Mouse (Mus musculus): Measurements from ENCODE around the gene Sh3bp1. TPM values are rescaled to one million over a fixed set of nuclear protein-coding genes. Genes with fewer than 3 reads are reported as not detected.

The Sh3bp1 gene
- 55.2 and 61.1 TPM in 2 replicates for polyA plus RNA-seq (2015; fragmentation: Nextera tagmentation; extraction: Ambion mirVana)

DNA sequence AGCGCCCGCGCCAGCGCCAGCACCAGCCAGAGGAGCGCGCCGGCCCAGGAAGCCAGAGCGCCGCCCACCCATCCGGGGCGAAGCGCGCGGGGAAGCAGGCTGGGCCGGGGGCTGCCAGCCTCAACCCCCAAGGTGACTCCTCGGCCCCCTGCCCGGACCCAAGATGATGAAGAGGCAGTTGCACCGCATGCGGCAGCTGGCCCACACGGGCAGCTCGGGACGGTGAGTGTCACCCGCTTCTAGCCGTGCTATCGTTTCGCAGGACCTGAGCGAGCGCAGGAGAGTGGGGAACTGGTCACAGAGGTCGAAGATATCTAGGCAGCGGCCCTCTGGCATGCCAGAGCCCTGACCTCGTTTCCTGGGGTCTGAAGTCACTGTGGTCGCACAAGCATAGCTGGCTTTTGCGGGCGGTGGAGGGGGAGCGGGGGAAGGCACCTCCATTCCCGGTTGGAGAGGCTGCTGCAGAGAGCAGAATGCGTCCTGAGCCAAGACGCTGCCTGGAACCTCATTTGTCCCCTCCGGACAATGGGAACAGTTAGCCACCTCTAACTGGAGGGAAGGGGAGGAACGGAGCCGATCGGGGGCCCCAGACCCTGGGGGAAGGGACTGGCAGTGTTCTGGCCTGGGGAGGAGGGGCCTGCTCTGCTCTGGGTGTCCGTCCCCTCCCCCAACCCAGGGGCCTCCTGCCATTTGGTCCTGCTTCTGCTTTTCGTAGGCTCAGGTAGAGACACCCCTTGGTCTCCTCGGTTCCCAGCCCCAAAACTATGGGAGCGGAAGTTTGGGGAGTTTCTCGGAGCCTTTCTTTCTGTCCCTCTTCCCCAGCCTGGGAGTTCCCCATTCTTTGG, at the start of gene Sh3bp1:
Gene Sh3bp1, plus strand, starts transcription at position 29 of the 845 bp plus-strand sequence.
- Histone ChIP-seq H3K4me1 (peaks cover 70% of the 10 kb centered on the region), H3K9me3 (no peaks in the 10 kb centered on the region), H3K36me3 (peaks cover 35% of the 10 kb centered on the region), H3K4me2 (peak within 1 kb of the TSS; percentile 76), H3K9ac (peak within 1 kb of the TSS; percentile 81), H3K27me3 (no peaks in the 10 kb centered on the region), H3K4me3 (peak within 1 kb of the TSS; percentile 85), H3K27ac (peak within 1 kb of the TSS; percentile 82)
- ATAC-seq (ENCODE audit: insufficient number of reproducible peaks, low FRiP score, low TSS enrichment, low read depth) = peak; percentile 46; the same call in 1 of the 2 replicates
- WGBS = under 1% methylated on average over 47 of the region's 47 CpGs

DNA sequence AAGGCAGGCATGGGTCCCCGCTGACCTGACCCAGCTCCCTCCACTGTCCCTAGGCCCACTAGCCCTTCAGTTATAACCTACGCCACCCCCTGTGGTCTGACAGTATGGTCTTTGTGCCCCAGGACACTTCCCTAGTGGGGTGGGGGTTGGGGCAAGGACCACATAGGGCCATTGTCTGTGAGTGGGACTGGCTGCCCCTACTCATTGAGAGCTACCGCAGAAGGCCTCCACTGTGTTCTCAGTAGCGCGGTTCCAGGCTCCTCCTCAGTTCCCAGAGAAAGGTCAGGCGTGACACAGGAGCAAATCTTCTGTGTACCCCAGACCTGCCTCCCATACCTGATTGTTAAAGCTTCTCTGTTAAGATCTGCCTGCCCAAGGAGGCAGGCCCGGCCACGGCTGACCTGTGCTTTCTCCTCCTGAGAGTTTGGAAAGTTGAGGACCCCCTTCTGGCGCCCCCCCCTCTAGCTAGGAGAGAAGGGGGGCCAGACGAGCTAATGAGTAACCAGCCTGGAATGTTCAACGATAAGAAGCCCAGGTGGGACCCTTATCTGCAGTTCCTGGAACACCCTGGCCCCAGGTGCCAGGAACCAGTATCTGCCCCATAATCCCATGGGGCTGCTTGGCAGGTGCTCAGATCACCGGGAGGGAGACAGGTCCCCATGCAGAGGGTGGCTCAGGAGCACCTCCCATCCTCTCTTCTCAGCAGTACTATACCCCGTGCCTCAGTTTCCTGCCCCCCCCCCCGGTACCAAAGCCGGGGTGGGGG, 49.3 kb upstream of the Sh3bp1 start:
- no peak overlapping the region for H3K9ac ChIP-seq
- WGBS = 74% methylated on average over 14 of the region's 15 CpGs
- no peak for ATAC-seq (ENCODE audit: insufficient number of reproducible peaks, low FRiP score, low TSS enrichment, low read depth)

GRCm38 (mm10) chr15:78850944-78851343, 48.6 kb upstream of the Sh3bp1 start:
- Histone ChIP-seq H3K27me3 (no peaks in the 10 kb centered on the region), H3K27ac (no peak overlapping the region), H3K4me1 (peaks cover 10% of the 10 kb centered on the region), H3K4me2 (no peak overlapping the region), H3K9ac (no peak overlapping the region), H3K36me3 (peaks cover 7% of the 10 kb centered on the region), H3K9me3 (no peaks in the 10 kb centered on the region), H3K4me3 (no peak overlapping the region)
- WGBS = 72% methylated on average over 6 of the region's 6 CpGs
- no peak for ATAC-seq (ENCODE audit: insufficient number of reproducible peaks, low FRiP score, low TSS enrichment, low read depth)

More for the DNA sequence above, 49.3 kb upstream of the Sh3bp1 start:
- Histone ChIP-seq H3K27me3 (no peaks in the 10 kb centered on the region), H3K4me3 (no peak overlapping the region), H3K4me1 (peaks cover 17% of the 10 kb centered on the region), H3K4me2 (no peak overlapping the region), H3K36me3 (peaks cover 7% of the 10 kb centered on the region), H3K27ac (no peak overlapping the region), H3K9me3 (no peaks in the 10 kb centered on the region)

DNA sequence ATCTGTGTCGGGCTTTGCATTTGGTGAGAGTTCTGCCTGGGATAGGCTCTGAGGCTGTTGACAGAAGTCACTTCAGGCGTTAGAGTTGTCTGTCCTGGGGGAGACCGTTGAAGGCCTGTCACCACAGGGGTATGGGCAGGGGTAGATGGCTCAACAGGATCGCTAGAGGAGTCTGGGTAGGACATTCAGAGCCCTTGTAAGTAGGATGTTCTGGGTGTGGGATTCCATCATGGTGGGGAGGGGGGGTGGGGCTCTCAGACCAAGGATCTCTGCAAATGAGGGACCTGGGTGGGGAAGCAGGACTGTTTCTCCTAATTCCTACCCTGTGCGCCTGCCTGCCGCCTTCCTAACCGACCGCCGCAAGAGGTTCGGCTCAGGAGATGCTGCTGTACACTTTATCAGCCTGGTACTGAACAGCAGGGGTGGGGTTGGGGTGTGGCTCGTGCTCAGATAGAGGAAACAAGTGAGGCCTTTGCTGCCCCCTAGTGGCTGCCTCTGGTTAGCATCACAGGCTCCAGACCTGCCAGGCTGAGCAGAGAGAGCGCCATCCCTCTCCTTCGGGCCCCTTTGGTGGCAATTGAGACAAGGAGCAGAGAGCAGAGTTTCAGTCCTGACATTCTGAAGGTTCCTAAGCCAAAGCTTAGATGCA, 47.9 kb upstream of the Sh3bp1 start:
- H3K4me1 ChIP-seq = peaks cover 7% of the 10 kb centered on the region; the same call in 1 of the 2 replicates
- H3K36me3 ChIP-seq = peaks cover 7% of the 10 kb centered on the region
- 15% methylated on average over 13 of the region's 13 CpGs for WGBS
- H3K27ac ChIP-seq = no peak overlapping the region
- H3K4me3 ChIP-seq = no peak overlapping the region
- no peaks in the 10 kb centered on the region for H3K9me3 ChIP-seq
- peak overlapping the region; percentile 17; the same call in 1 of the 2 replicates for H3K4me2 ChIP-seq
- no peak overlapping the region for H3K9ac ChIP-seq
- H3K27me3 ChIP-seq = no peaks in the 10 kb centered on the region
- peak; percentile 64; the same call in 1 of the 2 replicates for ATAC-seq (ENCODE audit: insufficient number of reproducible peaks, low FRiP score, low TSS enrichment, low read depth)

DNA sequence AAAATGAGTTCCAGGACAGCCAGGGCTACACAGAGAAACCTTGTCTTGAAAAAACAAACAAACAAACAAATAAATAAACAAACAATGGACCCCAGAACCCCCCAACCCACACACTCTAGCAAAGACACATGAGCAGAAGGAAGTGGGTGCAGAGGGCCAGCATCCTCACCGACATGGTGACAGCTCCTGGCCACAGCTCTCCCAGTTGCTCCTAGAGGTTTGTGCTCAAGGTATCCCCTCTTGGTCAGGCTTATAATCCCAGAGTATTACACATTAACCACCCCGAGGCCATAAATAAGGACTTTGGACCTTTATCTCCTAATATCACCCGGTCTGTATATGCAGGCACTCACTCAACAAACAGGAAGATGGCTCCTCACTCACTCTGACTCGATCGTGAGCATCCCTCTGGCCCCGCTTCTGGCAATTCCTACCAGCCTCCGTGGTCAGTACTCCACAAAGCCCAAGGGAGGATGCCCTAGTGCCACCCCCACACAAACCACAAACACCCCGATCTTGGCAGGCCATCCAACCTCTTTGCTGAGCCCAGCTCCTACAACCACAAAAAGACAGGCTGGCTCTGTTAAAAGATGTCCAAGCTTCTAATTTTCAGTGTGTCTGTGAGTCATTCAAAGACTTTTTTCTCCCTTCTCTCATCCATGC, 44.1 kb upstream of the Sh3bp1 start, which contains the start of gene Lgals2:
Gene Lgals2, minus strand, starts transcription at position 227 of the 663 bp plus-strand sequence.
- Histone ChIP-seq H3K27me3 (no peaks in the 10 kb centered on the region), H3K4me3 (no peak within 1 kb of the TSS), H3K4me2 (no peak within 1 kb of the TSS), H3K27ac (no peak within 1 kb of the TSS), H3K9ac (no peak within 1 kb of the TSS), H3K4me1 (peaks cover 7% of the 10 kb centered on the region; the same call in 1 of the 2 replicates), H3K36me3 (no peaks in the 10 kb centered on the region), H3K9me3 (no peaks in the 10 kb centered on the region)
- no peak for ATAC-seq (ENCODE audit: insufficient number of reproducible peaks, low FRiP score, low TSS enrichment, low read depth)
- WGBS = 75% methylated on average over 8 of the region's 8 CpGs

DNA sequence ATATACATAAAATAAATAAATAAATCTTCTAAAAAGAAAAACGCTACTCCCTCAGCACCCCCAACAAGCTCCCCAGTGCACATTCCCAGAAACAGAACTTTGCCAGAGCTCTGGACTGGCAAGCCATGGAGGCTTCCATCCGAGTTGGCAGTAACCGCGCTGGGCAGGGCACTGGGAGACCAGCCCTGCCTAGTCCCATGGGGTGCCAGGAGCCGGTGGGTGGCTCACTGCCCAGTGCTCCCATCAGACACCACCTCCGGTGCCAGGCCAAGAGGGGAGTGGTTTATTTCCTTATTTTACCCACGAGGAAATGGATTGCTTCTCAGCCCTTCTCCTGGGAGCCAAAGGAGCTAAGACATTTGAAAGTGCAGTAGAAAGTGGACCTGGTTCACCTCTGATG, 42.6 kb upstream of the Sh3bp1 start:
- no peak overlapping the region for H3K9ac ChIP-seq
- no peak overlapping the region for H3K4me3 ChIP-seq
- ATAC-seq (ENCODE audit: insufficient number of reproducible peaks, low FRiP score, low TSS enrichment, low read depth) = no peak
- H3K27ac ChIP-seq = no peak overlapping the region
- no peaks in the 10 kb centered on the region for H3K9me3 ChIP-seq
- no peaks in the 10 kb centered on the region for H3K27me3 ChIP-seq
- 0 out of 2 replicates have a peak, but pooled peaks cover under 1% of the 10 kb centered on the region for H3K4me1 ChIP-seq
- WGBS = 71% methylated on average over 7 of the region's 7 CpGs
- H3K4me2 ChIP-seq = no peak overlapping the region
- no peaks in the 10 kb centered on the region for H3K36me3 ChIP-seq

GRCm38 (mm10) chr15:78859311-78859710, 40.3 kb upstream of the Sh3bp1 start:
- Histone ChIP-seq H3K9me3 (no peaks in the 10 kb centered on the region), H3K27ac (no peak overlapping the region), H3K27me3 (no peaks in the 10 kb centered on the region), H3K4me2 (no peak overlapping the region), H3K4me3 (no peak overlapping the region), H3K36me3 (no peaks in the 10 kb centered on the region), H3K9ac (no peak overlapping the region), H3K4me1 (peaks cover 6% of the 10 kb centered on the region)
- ATAC-seq (ENCODE audit: insufficient number of reproducible peaks, low FRiP score, low TSS enrichment, low read depth) = no peak
- 73% methylated on average over 4 of the region's 4 CpGs for WGBS

GRCm38 (mm10) chr15:78859714-78860113, 39.9 kb upstream of the Sh3bp1 start:
- Histone ChIP-seq H3K27ac (no peak overlapping the region), H3K4me1 (peaks cover 6% of the 10 kb centered on the region), H3K9ac (no peak overlapping the region), H3K4me2 (no peak overlapping the region), H3K9me3 (no peaks in the 10 kb centered on the region), H3K27me3 (no peaks in the 10 kb centered on the region), H3K4me3 (no peak overlapping the region), H3K36me3 (no peaks in the 10 kb centered on the region)
- ATAC-seq (ENCODE audit: insufficient number of reproducible peaks, low FRiP score, low TSS enrichment, low read depth) = no peak
- 68% methylated on average over 6 of the region's 6 CpGs for WGBS

GRCm38 (mm10) chr15:78862280-78862679, 37.3 kb upstream of the Sh3bp1 start:
- no peak for ATAC-seq (ENCODE audit: insufficient number of reproducible peaks, low FRiP score, low TSS enrichment, low read depth)
- 88% methylated on average over 5 of the region's 5 CpGs for WGBS
- no peak overlapping the region for H3K9ac ChIP-seq
- no peak overlapping the region for H3K27ac ChIP-seq
- H3K4me3 ChIP-seq = no peak overlapping the region
- H3K4me1 ChIP-seq = peaks cover 6% of the 10 kb centered on the region
- H3K36me3 ChIP-seq = no peaks in the 10 kb centered on the region
- H3K4me2 ChIP-seq = no peak overlapping the region
- no peaks in the 10 kb centered on the region for H3K9me3 ChIP-seq
- H3K27me3 ChIP-seq = no peaks in the 10 kb centered on the region

DNA sequence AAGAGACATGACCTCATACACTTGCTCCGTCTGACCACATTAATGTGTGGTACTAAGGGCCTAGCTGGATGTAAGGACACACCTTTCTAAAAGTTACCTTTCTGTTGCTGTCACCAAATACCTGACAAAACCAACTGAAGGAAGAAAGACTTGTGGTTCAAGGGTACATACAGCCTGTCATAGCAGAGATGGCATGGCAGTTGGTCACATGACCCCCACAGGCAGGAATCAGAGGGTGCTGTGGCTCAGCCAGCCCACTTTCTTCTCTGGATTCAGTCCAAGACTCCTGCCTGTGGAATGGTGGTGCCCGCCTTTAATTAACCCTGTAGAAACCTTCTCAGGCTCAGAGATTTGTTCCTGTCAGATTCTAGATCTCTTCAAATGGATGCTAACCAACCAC, 36.4 kb upstream of the Sh3bp1 start:
- ATAC-seq (ENCODE audit: insufficient number of reproducible peaks, low FRiP score, low TSS enrichment, low read depth) = no peak
- Histone ChIP-seq H3K27me3 (no peaks in the 10 kb centered on the region), H3K4me3 (no peak overlapping the region), H3K9ac (no peak overlapping the region), H3K9me3 (no peaks in the 10 kb centered on the region), H3K36me3 (no peaks in the 10 kb centered on the region), H3K27ac (0 out of 2 replicates have a peak overlapping the region, but pooled peaks have one; percentile 0), H3K4me1 (peaks cover 8% of the 10 kb centered on the region), H3K4me2 (no peak overlapping the region)
- WGBS = 49% methylated on average over 2 of the region's 2 CpGs

DNA sequence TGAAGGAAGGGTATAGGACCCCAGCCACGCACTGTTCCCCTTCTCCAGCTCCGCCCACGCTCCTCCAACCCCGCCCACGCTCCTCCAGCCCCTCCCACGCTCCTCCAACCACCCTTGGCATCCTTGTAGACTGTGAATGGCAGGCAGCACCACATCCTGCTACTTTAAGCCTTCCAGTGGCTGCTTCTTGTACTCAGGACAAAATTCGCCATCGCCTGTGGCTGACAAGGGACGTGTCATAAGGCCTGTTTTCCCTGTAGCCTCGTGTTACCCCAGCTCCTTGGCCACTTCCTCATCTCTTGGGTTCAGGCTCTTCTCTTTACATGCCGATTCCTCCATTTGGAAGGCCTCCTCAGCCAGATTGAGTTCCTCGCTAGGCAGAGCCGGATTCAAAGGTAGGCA, 35.7 kb upstream of the Sh3bp1 start:
- Histone ChIP-seq H3K4me2 (no peak overlapping the region), H3K9me3 (no peaks in the 10 kb centered on the region), H3K9ac (no peak overlapping the region), H3K27ac (peak overlapping the region; percentile 0), H3K36me3 (no peaks in the 10 kb centered on the region), H3K4me3 (no peak overlapping the region), H3K4me1 (peaks cover 13% of the 10 kb centered on the region), H3K27me3 (no peaks in the 10 kb centered on the region)
- ATAC-seq (ENCODE audit: insufficient number of reproducible peaks, low FRiP score, low TSS enrichment, low read depth) = 0 out of 2 replicates have a peak, but pooled peaks have one; percentile 25
- 43% methylated on average over 13 of the region's 13 CpGs for WGBS
